ENCODE assay signal across 8 mouse cellular contexts in genomic region chr15:80014031-80014320, GRCm38 (mm10). TPM values are rescaled to one million over a fixed set of nuclear protein-coding genes. Genes with fewer than 3 reads are reported as not detected.
A peak's percentile ranks its signal among the peaks of the same experiment; 100 is the strongest.
DNase-seq lines count a peak whose midpoint lies in the region; ATAC-seq and TF ChIP-seq lines count a peak whose summit lies in the region.

No protein-coding gene starts in this region.

- no peaks in the 10 kb centered on the region for H3K36me3 ChIP-seq in intestine, embryonic 15.5 days
- no peaks in the 10 kb centered on the region for H3K36me3 ChIP-seq in myocyte (ENCODE audit: control insufficient read depth, insufficient read depth)

- no peaks in the 10 kb centered on the region for H3K9me3 ChIP-seq in intestine, embryonic 15.5 days

- no peak for ATAC-seq in intestine, embryonic 15.5 days

- TF ChIP-seq POLR2A in lung, adult 2 months (IDR thresholded peaks at IDR 0.05; ENCODE audit: borderline replicate concordance, extremely low read depth, low read depth, low read length), result no peak
- TF ChIP-seq POLR2A in embryonic fibroblast, embryonic 13.5 days (IDR thresholded peaks at IDR 0.05; ENCODE audit: low read depth, low read length), result no peak
- no peak for TF ChIP-seq POLR2A in myocyte (IDR thresholded peaks at IDR 0.05; ENCODE audit: insufficient read length, low read depth)

- 1% methylated on average over 37 of the region's 37 CpGs for WGBS in lung, adult 2 months
- 0% methylated on average over 37 of the region's 37 CpGs for whole genome bisulfite sequencing in intestine, embryonic 15.5 days

- H3K27me3 ChIP-seq in intestine, embryonic 15.5 days (replicated peaks), result peaks cover 52% of the 10 kb centered on the region
- H3K27me3 ChIP-seq in myocyte (ENCODE audit: control insufficient read depth, insufficient read depth, insufficient read length), result no peaks in the 10 kb centered on the region

- DNase-seq in lung, adult 2 months, result no peak
- no peak for DNase-seq in lung, adult 18-20 months
- DNase-seq in adrenal gland, postnatal 14 days, result no peak
- DNase-seq in layer of hippocampus, adult 18-20 months (ENCODE audit: low spot score in 2 of 2), result no peak
- DNase-seq in urinary bladder, postnatal 36 days (ENCODE audit: low spot score in 2 of 2), result no peak

- H3K79me2 ChIP-seq in myocyte (ENCODE audit: control insufficient read depth, insufficient read depth), result peaks cover 40% of the 10 kb centered on the region

- peak overlapping the region; percentile 44 for H3ac ChIP-seq in myocyte (ENCODE audit: control insufficient read depth, insufficient read length)

- peak overlapping the region; percentile 92 for H3K4me2 ChIP-seq in intestine, embryonic 15.5 days (replicated peaks)
- H3K4me2 ChIP-seq in myocyte (ENCODE audit: low read depth), result peak overlapping the region; percentile 93

- peak overlapping the region; percentile 79 for H3K9ac ChIP-seq in intestine, embryonic 15.5 days

- peak overlapping the region; percentile 75 for H3K4me3 ChIP-seq in lung, adult 2 months (replicated peaks; ENCODE audit: extremely low read depth, low read depth, low read length)
- H3K4me3 ChIP-seq in embryonic fibroblast, embryonic 13.5 days (ENCODE audit: insufficient read depth, low read length), result peak overlapping the region; percentile 31
- H3K4me3 ChIP-seq in intestine, embryonic 15.5 days (replicated peaks), result peak overlapping the region; percentile 68
- H3K4me3 ChIP-seq in myocyte, result peak overlapping the region; percentile 92

- H3K4me1 ChIP-seq in lung, adult 2 months (ENCODE audit: control insufficient read depth, insufficient read depth, low read length), result peaks cover 12% of the 10 kb centered on the region
- H3K4me1 ChIP-seq in embryonic fibroblast, embryonic 13.5 days (ENCODE audit: control insufficient read depth, insufficient read depth, low read length), result no peaks in the 10 kb centered on the region
- peaks cover 45% of the 10 kb centered on the region for H3K4me1 ChIP-seq in intestine, embryonic 15.5 days (replicated peaks)

- no peak overlapping the region for H3K27ac ChIP-seq in embryonic fibroblast, embryonic 13.5 days (ENCODE audit: insufficient read depth, low read length)
- H3K27ac ChIP-seq in intestine, embryonic 15.5 days, result peak overlapping the region; percentile 93

- TF ChIP-seq CTCF in lung, adult 2 months (IDR thresholded peaks at IDR 0.05; ENCODE audit: insufficient read depth, low read length), result no peak
- TF ChIP-seq CTCF in embryonic fibroblast, embryonic 13.5 days (IDR thresholded peaks at IDR 0.05; ENCODE audit: borderline replicate concordance, insufficient read depth, low read length), result no peak

TF ChIP-seq in myocyte, 11 proteins besides CTCF, POLR2A, EP300 and RAD21:
- TF ChIP-seq MYOD1 (IDR thresholded peaks at IDR 0.05; ENCODE audit: control insufficient read depth in 1 of 3, insufficient read length in 2 of 3, low read depth in 2 of 3) (peak in 1 of 3 experiments; percentile 7), TCF3 (IDR thresholded peaks at IDR 0.05; ENCODE audit: insufficient read length, low read depth) (no peak)

RNA-seq across cellular contexts. Expression of gene Pdgfb, which starts 0.8 kb away (rescaled TPM):
- polyA plus RNA-seq in lung, adult 2 months (2012; rRNA removed), result 138 and 155 TPM in 2 replicates
- polyA plus RNA-seq in embryonic fibroblast, embryonic 13.5 days (2011; ENCODE audit: insufficient read length, low read depth, missing spikeins), result 0.70 and 1.0 TPM in 2 replicates
- 7.2 and 8.3 TPM in 2 replicates for polyA plus RNA-seq in intestine, embryonic 15.5 days (2015; fragmentation: Nextera tagmentation; extraction: Ambion mirVana)
- 21.7 TPM for polyA plus RNA-seq in myocyte (2012; fragmentation: generic; extraction: Trizol)
- total RNA-seq in adrenal gland, postnatal 14 days (2021), result 43.0 and 49.3 TPM in 2 replicates
- total RNA-seq in layer of hippocampus, adult 18-20 months (2021), result 10 to 100 TPM; 28.2 to 30.4 TPM

RNA-seq across cellular contexts. Expression of gene Cbx7, which starts 43.1 kb away (rescaled TPM):
- polyA plus RNA-seq in lung, adult 2 months (2012; rRNA removed), result 72.5 and 75.9 TPM in 2 replicates
- polyA plus RNA-seq in embryonic fibroblast, embryonic 13.5 days (2011; ENCODE audit: insufficient read length, low read depth, missing spikeins), result 0.90 and 1.4 TPM in 2 replicates
- 3.9 and 4.6 TPM in 2 replicates for polyA plus RNA-seq in intestine, embryonic 15.5 days (2015; fragmentation: Nextera tagmentation; extraction: Ambion mirVana)
- 4.7 TPM for polyA plus RNA-seq in myocyte (2012; fragmentation: generic; extraction: Trizol)
- 7.2 and 12.8 TPM in 2 replicates for total RNA-seq in adrenal gland, postnatal 14 days (2021)
- 10 to 100 TPM; 62.3 to 62.7 TPM for total RNA-seq in layer of hippocampus, adult 18-20 months (2021)

Comparison
In these comparisons a context has a peak if more than half of its experiments do, and no peak if none do; other contexts are left out.
1. H3K4me3 ChIP-seq: peak in every context shown above with its lines; median percentile 92 in myocyte; 75 in lung, adult 2 months; 68 in intestine, embryonic 15.5 days; 31 in embryonic fibroblast, embryonic 13.5 days.
2. RNA of gene Cbx7, which starts 43.1 kb away (polyA plus RNA-seq): 72.5 to 75.9 TPM in lung, adult 2 months; 4.7 TPM in myocyte (single experiment), 3.9 to 4.6 TPM in intestine, embryonic 15.5 days and 0.90 to 1.4 TPM in embryonic fibroblast, embryonic 13.5 days; every median in the first group is over 10 times any median in the second.